Mouse (Mus musculus): ENCODE results near the gene Dchs1. TPM values are rescaled to one million over a fixed set of nuclear protein-coding genes. Genes with fewer than 3 reads are reported as not detected.
A peak's percentile ranks its signal among the peaks of the same experiment; 100 is the strongest.

The Dchs1 gene
- total and polyA plus RNA-seq, 2 experiments = 1.1 to 1.4 TPM

DNA sequence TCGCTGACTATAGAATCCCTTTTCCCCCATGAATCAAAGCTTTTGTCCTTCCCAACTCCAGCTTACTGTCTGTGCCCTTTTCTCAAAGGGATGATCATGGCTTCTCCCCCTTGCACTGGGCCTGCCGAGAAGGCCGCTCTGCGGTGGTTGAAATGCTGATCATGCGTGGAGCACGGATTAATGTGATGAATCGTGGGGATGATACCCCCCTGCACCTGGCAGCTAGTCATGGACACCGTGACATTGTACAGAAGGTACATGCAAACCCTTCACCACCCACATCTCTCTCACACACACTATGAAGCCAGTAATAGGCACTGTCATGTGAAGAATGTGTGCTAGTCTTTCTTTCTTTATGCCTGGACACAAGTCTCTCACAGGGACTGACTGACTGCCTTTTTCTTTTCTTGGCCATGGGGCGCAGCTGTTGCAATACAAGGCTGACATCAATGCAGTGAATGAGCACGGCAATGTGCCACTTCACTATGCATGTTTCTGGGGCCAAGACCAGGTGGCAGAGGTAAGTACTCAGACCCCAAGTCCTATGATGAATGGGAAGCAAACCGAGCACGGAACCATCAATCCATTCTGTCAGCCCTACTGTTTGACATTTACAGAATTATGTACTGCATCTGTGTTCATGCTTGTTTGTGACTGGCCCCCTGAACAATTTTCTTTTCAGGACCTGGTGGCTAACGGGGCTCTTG lies 47.2 kb downstream of the Dchs1 start:
- no peak for TF ChIP-seq POLR2A (IDR thresholded peaks at IDR 0.05; ENCODE audit: extremely low read depth, insufficient read depth, low read length)
- no peak for TF ChIP-seq CTCF (IDR thresholded peaks at IDR 0.05; ENCODE audit: low read depth, low read length)
- H3K79me2 ChIP-seq (ENCODE audit: control insufficient read depth, insufficient read depth, low read length) = peaks cover 9% of the 10 kb centered on the region; the same call in 1 of the 2 replicates
- H3K27ac ChIP-seq (replicated peaks; ENCODE audit: insufficient read depth, low read depth, low read length) = no peak overlapping the region
- no peaks in the 10 kb centered on the region for H3K27me3 ChIP-seq (ENCODE audit: control insufficient read depth, insufficient read depth, low read length)
- H3K4me1 ChIP-seq (ENCODE audit: control insufficient read depth, insufficient read depth, low read length) = peaks cover 7% of the 10 kb centered on the region; the same call in 1 of the 2 replicates
- WGBS = 92% methylated on average over 13 of the region's 13 CpGs
- no peak overlapping the region for H3K4me3 ChIP-seq (ENCODE audit: insufficient read depth, low read depth, low read length)
- H3K36me3 ChIP-seq (ENCODE audit: control insufficient read depth, insufficient read depth, low read length) = peaks cover 19% of the 10 kb centered on the region
- DNase-seq (ENCODE audit: extremely low read depth, low read depth, low spot score) = no peak
- H3K9ac ChIP-seq (ENCODE audit: low read depth, low read length) = no peak overlapping the region

DNA sequence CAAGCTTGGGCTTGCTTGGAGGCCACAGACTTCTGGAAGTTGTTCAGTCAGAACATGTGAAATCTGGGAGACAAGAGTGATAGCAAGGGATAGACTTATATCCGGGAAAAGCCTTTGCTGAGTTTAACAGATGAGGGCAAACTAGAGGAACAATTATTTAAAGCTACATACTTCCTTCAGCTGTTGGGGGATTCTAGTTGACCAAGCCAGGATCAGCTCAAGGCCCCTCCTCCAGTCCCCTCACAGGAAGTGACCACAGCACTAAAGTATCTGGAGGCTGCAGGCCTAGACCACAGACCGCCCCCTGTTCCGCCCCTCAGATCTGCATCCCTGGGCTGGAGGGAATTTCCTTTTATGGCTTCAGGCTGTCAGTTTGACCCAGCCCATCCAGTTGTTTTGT lies 48.5 kb downstream of the Dchs1 start:
- H3K27me3 ChIP-seq (ENCODE audit: control insufficient read depth, insufficient read depth, low read length) = no peaks in the 10 kb centered on the region
- WGBS = 62% methylated on average over 3 of the region's 3 CpGs
- 0 out of 2 replicates have a peak overlapping the region, but pooled peaks have one; percentile 17 for H3K9ac ChIP-seq (ENCODE audit: low read depth, low read length)
- peaks cover 23% of the 10 kb centered on the region for H3K36me3 ChIP-seq (ENCODE audit: control insufficient read depth, insufficient read depth, low read length)
- peak; percentile 34 for DNase-seq (ENCODE audit: extremely low read depth, low read depth, low spot score)
- peaks cover 8% of the 10 kb centered on the region; the same call in 1 of the 2 replicates for H3K79me2 ChIP-seq (ENCODE audit: control insufficient read depth, insufficient read depth, low read length)
- peaks cover 9% of the 10 kb centered on the region; the same call in 1 of the 2 replicates for H3K4me1 ChIP-seq (ENCODE audit: control insufficient read depth, insufficient read depth, low read length)
- no peak overlapping the region for H3K4me3 ChIP-seq (ENCODE audit: insufficient read depth, low read depth, low read length)
- TF ChIP-seq CTCF (IDR thresholded peaks at IDR 0.05; ENCODE audit: low read depth, low read length) (no peak), POLR2A (IDR thresholded peaks at IDR 0.05; ENCODE audit: extremely low read depth, insufficient read depth, low read length) (no peak)
- H3K27ac ChIP-seq (replicated peaks; ENCODE audit: insufficient read depth, low read depth, low read length) = peak overlapping the region; percentile 67

DNA sequence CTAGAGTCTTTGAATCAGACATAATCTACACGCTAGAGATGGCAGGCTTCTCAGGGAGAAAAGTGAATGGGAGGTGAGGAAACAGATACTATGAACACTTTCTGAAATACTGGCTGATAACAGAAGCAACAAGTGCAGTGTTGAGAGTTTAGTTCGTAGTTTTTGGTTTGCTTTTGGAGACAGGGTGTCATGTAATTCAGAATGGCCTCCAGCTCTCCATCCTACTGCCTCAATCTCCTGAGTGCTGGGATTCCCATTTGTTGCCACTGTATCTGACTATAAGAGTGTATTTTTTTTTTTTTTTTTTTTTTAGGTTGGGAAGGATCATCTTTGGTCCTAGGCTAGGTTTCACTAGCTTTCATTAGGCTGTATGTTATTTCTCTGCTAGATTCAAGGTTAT lies 49.2 kb downstream of the Dchs1 start:
- no peak overlapping the region for H3K27ac ChIP-seq (replicated peaks; ENCODE audit: insufficient read depth, low read depth, low read length)
- no peak for DNase-seq (ENCODE audit: extremely low read depth, low read depth, low spot score)
- no peak overlapping the region for H3K9ac ChIP-seq (ENCODE audit: low read depth, low read length)
- TF ChIP-seq CTCF (IDR thresholded peaks at IDR 0.05; ENCODE audit: low read depth, low read length) (no peak), POLR2A (IDR thresholded peaks at IDR 0.05; ENCODE audit: extremely low read depth, insufficient read depth, low read length) (no peak)
- H3K4me3 ChIP-seq (ENCODE audit: insufficient read depth, low read depth, low read length) = no peak overlapping the region
- H3K4me1 ChIP-seq (ENCODE audit: control insufficient read depth, insufficient read depth, low read length) = peaks cover 7% of the 10 kb centered on the region; the same call in 1 of the 2 replicates
- 77% methylated on average over 2 of the region's 2 CpGs for WGBS
- H3K79me2 ChIP-seq (ENCODE audit: control insufficient read depth, insufficient read depth, low read length) = peaks cover 5% of the 10 kb centered on the region; the same call in 1 of the 2 replicates
- H3K27me3 ChIP-seq (ENCODE audit: control insufficient read depth, insufficient read depth, low read length) = no peaks in the 10 kb centered on the region
- H3K36me3 ChIP-seq (ENCODE audit: control insufficient read depth, insufficient read depth, low read length) = peaks cover 28% of the 10 kb centered on the region

DNA sequence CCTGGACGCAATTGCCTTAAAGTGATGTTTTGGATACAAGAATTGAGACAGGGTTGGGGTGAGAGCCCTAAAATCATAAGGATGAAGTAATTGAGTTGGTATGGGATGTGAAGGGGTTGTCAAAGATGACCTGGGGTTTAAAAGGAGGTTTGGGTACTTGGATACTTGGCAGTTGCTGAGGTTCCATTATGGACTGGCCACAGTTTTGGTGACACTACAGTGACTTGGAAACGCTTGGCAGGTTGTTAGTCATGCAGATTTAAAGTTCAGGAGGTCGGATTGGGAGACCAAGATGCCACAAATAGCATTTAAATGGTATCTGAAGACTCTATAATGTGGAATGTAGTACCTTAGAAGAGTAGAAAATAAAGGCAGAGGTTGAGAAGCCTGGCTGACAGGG lies 49.8 kb downstream of the Dchs1 start:
- TF ChIP-seq POLR2A (IDR thresholded peaks at IDR 0.05; ENCODE audit: extremely low read depth, insufficient read depth, low read length) (no peak), CTCF (IDR thresholded peaks at IDR 0.05; ENCODE audit: low read depth, low read length) (no peak)
- peaks cover 5% of the 10 kb centered on the region; the same call in 1 of the 2 replicates for H3K79me2 ChIP-seq (ENCODE audit: control insufficient read depth, insufficient read depth, low read length)
- 5% methylated on average over 3 of the region's 3 CpGs for WGBS
- peak overlapping the region; percentile 40 for H3K27ac ChIP-seq (replicated peaks; ENCODE audit: insufficient read depth, low read depth, low read length)
- DNase-seq (ENCODE audit: extremely low read depth, low read depth, low spot score) = peak; percentile 19
- H3K9ac ChIP-seq (ENCODE audit: low read depth, low read length) = peak overlapping the region; percentile 51
- peak overlapping the region; percentile 83 for H3K4me3 ChIP-seq (ENCODE audit: insufficient read depth, low read depth, low read length)
- peaks cover 6% of the 10 kb centered on the region; the same call in 1 of the 2 replicates for H3K4me1 ChIP-seq (ENCODE audit: control insufficient read depth, insufficient read depth, low read length)
- no peaks in the 10 kb centered on the region for H3K27me3 ChIP-seq (ENCODE audit: control insufficient read depth, insufficient read depth, low read length)
- H3K36me3 ChIP-seq (ENCODE audit: control insufficient read depth, insufficient read depth, low read length) = peaks cover 33% of the 10 kb centered on the region

DNA sequence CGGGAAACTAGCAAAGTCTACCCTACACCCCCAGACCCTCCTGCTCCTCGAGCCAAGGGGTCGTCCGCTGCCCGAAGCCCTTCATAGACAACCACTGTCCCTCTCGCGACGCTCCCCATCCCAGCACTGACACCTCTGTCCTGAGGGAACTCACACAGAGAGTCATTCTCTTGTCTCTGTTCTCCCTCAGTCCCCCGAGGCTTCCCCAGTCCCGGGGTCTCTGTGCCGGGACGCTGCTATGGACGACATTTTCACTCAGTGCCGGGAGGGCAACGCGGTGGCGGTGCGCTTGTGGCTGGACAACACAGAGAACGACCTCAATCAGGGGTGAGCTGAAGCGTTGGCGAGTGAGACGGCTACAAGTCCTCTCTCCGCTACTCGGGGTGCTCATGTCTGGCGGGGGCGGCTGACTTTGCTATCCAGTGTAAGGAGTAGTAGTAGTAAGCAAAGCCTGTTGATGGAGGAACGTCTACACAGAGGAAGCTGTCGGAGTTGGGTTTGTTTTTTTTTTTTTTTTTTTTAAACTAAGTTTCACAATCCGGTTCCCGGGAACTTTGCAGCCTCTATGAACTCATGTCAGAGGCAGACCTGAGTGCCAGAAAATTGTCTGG lies 50.4 kb downstream of the Dchs1 start, which contains the start of gene Rrp8:
Gene Rrp8 (minus strand): TSS at position 475 of the 611 bp plus-strand sequence.
- DNase-seq (ENCODE audit: extremely low read depth, low read depth, low spot score) = peak; percentile 72
- peak within 1 kb of the TSS; percentile 89 for H3K4me3 ChIP-seq (ENCODE audit: insufficient read depth, low read depth, low read length)
- under 1% methylated on average over 30 of the region's 30 CpGs for WGBS
- TF ChIP-seq CTCF (IDR thresholded peaks at IDR 0.05; ENCODE audit: low read depth, low read length) = no peak
- no peak for TF ChIP-seq POLR2A (IDR thresholded peaks at IDR 0.05; ENCODE audit: extremely low read depth, insufficient read depth, low read length)
- peaks cover 6% of the 10 kb centered on the region; the same call in 1 of the 2 replicates for H3K4me1 ChIP-seq (ENCODE audit: control insufficient read depth, insufficient read depth, low read length)
- H3K27me3 ChIP-seq (ENCODE audit: control insufficient read depth, insufficient read depth, low read length) = no peaks in the 10 kb centered on the region
- H3K36me3 ChIP-seq (ENCODE audit: control insufficient read depth, insufficient read depth, low read length) = peaks cover 35% of the 10 kb centered on the region
- peaks cover 5% of the 10 kb centered on the region; the same call in 1 of the 2 replicates for H3K79me2 ChIP-seq (ENCODE audit: control insufficient read depth, insufficient read depth, low read length)
- peak within 1 kb of the TSS; percentile 93 for H3K9ac ChIP-seq (ENCODE audit: low read depth, low read length)
- H3K27ac ChIP-seq (replicated peaks; ENCODE audit: insufficient read depth, low read depth, low read length) = peak within 1 kb of the TSS; percentile 86

Measured in liver, adult 2 months (tissue).